Mouse (Mus musculus) ES-E14 (cell line): ENCODE measurements around the gene Xrn2. TPM values are rescaled to one million over a fixed set of nuclear protein-coding genes. Genes with fewer than 3 reads are reported as not detected.
A peak's percentile ranks its signal among the peaks of the same experiment; 100 is the strongest.

Source experiments
- DNase-seq: peaks from one replicate; pipeline ENCODE4 v3.0.0-alpha.2; 2013; ENCODE audit warnings: low read depth, low spot score
- H3K27ac ChIP-seq: 2 replicates; pipeline ENCODE4 v1.5.1; 2012; ENCODE audit warnings: low read depth, mild to moderate bottlenecking, low read length, moderate library complexity, mixed read lengths; ENCODE audit not compliant: poor library complexity, insufficient read depth, severe bottlenecking
- H3K36me3 ChIP-seq: 2 replicates; pipeline ENCODE4 v1.6.1; 2012; ENCODE audit warnings: mild to moderate bottlenecking, low read length, moderate library complexity, mixed read lengths; ENCODE audit not compliant: control insufficient read depth, poor library complexity, insufficient read depth, severe bottlenecking
- H3K4me1 ChIP-seq, 2 experiments: fragments of 150-350 bp in 1 of 2; sonication (generic) in 1 of 2; 2 replicates each; pipeline ENCODE4 v1.6.1; 2012; ENCODE audit warnings: low read length in 2 of 2, mild to moderate bottlenecking in 1 of 2, mixed read lengths in 1 of 2; ENCODE audit not compliant: control insufficient read depth in 2 of 2, insufficient read depth in 2 of 2, poor library complexity in 1 of 2
- H3K4me3 ChIP-seq, 2 experiments: fragments of 150-350 bp in 1 of 2; sonication (generic) in 1 of 2; 2 replicates each; pipeline ENCODE4 v1.5.1; 2012; ENCODE audit warnings: low read length in 2 of 2, low read depth in 1 of 2, mild to moderate bottlenecking in 1 of 2, mixed read lengths in 1 of 2; ENCODE audit not compliant: insufficient read depth in 1 of 2, poor library complexity in 1 of 2, severe bottlenecking in 1 of 2
- H3K9ac ChIP-seq: 2 replicates; pipeline ENCODE4 v1.6.1; 2012; ENCODE audit warnings: low read depth, mild to moderate bottlenecking, low read length, mixed read lengths; ENCODE audit not compliant: poor library complexity, insufficient read depth, severe bottlenecking
- H3K9me3 ChIP-seq: fragments of 150-350 bp; sonication (generic); 2 replicates; pipeline ENCODE4 v1.6.1; 2012; ENCODE audit warnings: low read depth, mild to moderate bottlenecking, low read length; ENCODE audit not compliant: control insufficient read depth, insufficient read depth
- CHD2 ChIP-seq: IDR thresholded peaks from 2 replicates; pipeline ENCODE4 v1.6.1; 2014; ENCODE audit warnings: mild to moderate bottlenecking, low read depth, low read length, inconsistent platforms
- HCFC1 ChIP-seq: IDR thresholded peaks from 2 replicates; pipeline ENCODE4 v1.6.1; 2012; ENCODE audit warnings: low read length, inconsistent platforms, borderline replicate concordance; ENCODE audit not compliant: insufficient read depth
- MAFK ChIP-seq: IDR thresholded peaks from 2 replicates; pipeline ENCODE4 v1.6.1; 2014; ENCODE audit warnings: mild to moderate bottlenecking, low read depth, low read length, inconsistent platforms; ENCODE audit not compliant: insufficient read depth
- ZC3H11A ChIP-seq: IDR thresholded peaks from 2 replicates; pipeline ENCODE4 v1.6.1; 2012; ENCODE audit warnings: low read depth, mild to moderate bottlenecking, inconsistent platforms, low read length, borderline replicate concordance
- ZNF384 ChIP-seq: IDR thresholded peaks from 2 replicates; pipeline ENCODE4 v1.6.1; 2012; ENCODE audit warnings: low read depth, low read length, inconsistent platforms
- in situ Hi-C, 2 experiments: fragments of 600-800 bp; cut with MboI; formaldehyde crosslinking; loops; one replicate each; pipeline ENCODE4 v1.15.1; 2025; ENCODE audit warnings: low sequenced_read_pairs in 2 of 2, inconsistent platforms in 1 of 2; ENCODE audit not compliant: unreplicated experiment in 2 of 2
- total RNA-seq: library from RNA; depleted of rRNA; stranded (reverse); fragments of 300-350 nt; gene quantifications from 2 replicates; pipeline ENCODE4 v1.2.3, GENCODE M21; 2012

Gene Xrn2
- total RNA-seq, 1 experiment, result 85.7 TPM

GRCm38 (mm10) chr2:147083471-147084365, 70.9 kb downstream of the Xrn2 start:
- Histone ChIP-seq H3K4me1 (no peaks in the 10 kb centered on the region; a peak in 2 of 4 replicates), H3K9ac (peak overlapping the region; percentile 42; the same call in 1 of the 2 replicates), H3K27ac (no peak overlapping the region), H3K9me3 (no peaks in the 10 kb centered on the region), H3K4me3 (peak overlapping the region; percentile 54 to 68), H3K36me3 (no peaks in the 10 kb centered on the region)
- TF ChIP-seq ZNF384 (no peak), CHD2 (no peak), HCFC1 (no peak), MAFK (no peak), ZC3H11A (no peak)
- in situ Hi-C loops, result loop anchor here in 1 of 2 experiments (10.0 to 25.0 kb wide), 2 partner anchors 101 to 954 kb away; partner anchors contain the start of gene Foxa2
- no peak for DNase-seq

GRCm38 (mm10) chr2:147084366-147085071, 71.7 kb downstream of the Xrn2 start:
- no peak overlapping the region for H3K27ac ChIP-seq
- no peaks in the 10 kb centered on the region for H3K36me3 ChIP-seq
- no peaks in the 10 kb centered on the region for H3K9me3 ChIP-seq
- no peaks in the 10 kb centered on the region; a peak in 2 of 4 replicates for H3K4me1 ChIP-seq
- TF ChIP-seq MAFK (no peak), HCFC1 (no peak), ZC3H11A (no peak), ZNF384 (no peak), CHD2 (no peak)
- H3K4me3 ChIP-seq, result peak overlapping the region; percentile 54 to 68; a peak in 3 of 4 replicates
- H3K9ac ChIP-seq, result peak overlapping the region; percentile 55; the same call in 1 of the 2 replicates
- DNase-seq, result no peak
- in situ Hi-C loops, result loop anchor here in 1 of 2 experiments (10.0 to 25.0 kb wide), 2 partner anchors 100 to 953 kb away; partner anchors contain the start of gene Foxa2

- DNase-seq, result no peak
- Histone ChIP-seq H3K9me3 (no peaks in the 10 kb centered on the region), H3K4me1 (no peaks in the 10 kb centered on the region; a peak in 1 of 4 replicates), H3K9ac (peak within 1 kb of the TSS; percentile 55), H3K36me3 (no peaks in the 10 kb centered on the region), H3K27ac (no peak within 1 kb of the TSS), H3K4me3 (peak within 1 kb of the TSS; percentile 54 to 68)
- in situ Hi-C loops, result loop anchor here in 1 of 2 experiments (10.0 to 25.0 kb wide), 2 partner anchors 100 to 952 kb away; partner anchors contain the start of gene Foxa2
- TF ChIP-seq MAFK (no peak), HCFC1 (no peak), ZNF384 (no peak), CHD2 (no peak), ZC3H11A (no peak)
These were observed 72.5 kb downstream of the Xrn2 start, which contains the start of gene Nkx2-4 for GRCm38 (mm10) chr2:147085072-147085870. TSS of gene Nkx2-4 (minus strand) at chr2:147085445.

- TF ChIP-seq CHD2 (no peak), HCFC1 (no peak), ZNF384 (no peak), MAFK (no peak), ZC3H11A (no peak)
- Histone ChIP-seq H3K27ac (no peak overlapping the region), H3K4me1 (no peaks in the 10 kb centered on the region; a peak in 1 of 4 replicates), H3K9me3 (no peaks in the 10 kb centered on the region), H3K4me3 (no peak overlapping the region), H3K36me3 (no peaks in the 10 kb centered on the region), H3K9ac (no peak overlapping the region)
- DNase-seq, result no peak
- in situ Hi-C loops, result loop anchor here in 1 of 2 experiments (10.0 to 25.0 kb wide), 2 partner anchors 99 to 951 kb away; partner anchors contain the start of gene Foxa2
These were observed 73.1 kb downstream of the Xrn2 start for GRCm38 (mm10) chr2:147085937-147086336.
